Mouse (Mus musculus) NIH3T3 (cell line): ENCODE results near the gene Asprv1.
A peak's percentile ranks its signal among the peaks of the same experiment; 100 is the strongest.

ENCODE experiments used
- DNase-seq: peaks from one replicate; pipeline ENCODE4 v3.0.0-alpha.2; 2012; ENCODE audit warnings: low read depth

Gene Asprv1

DNA sequence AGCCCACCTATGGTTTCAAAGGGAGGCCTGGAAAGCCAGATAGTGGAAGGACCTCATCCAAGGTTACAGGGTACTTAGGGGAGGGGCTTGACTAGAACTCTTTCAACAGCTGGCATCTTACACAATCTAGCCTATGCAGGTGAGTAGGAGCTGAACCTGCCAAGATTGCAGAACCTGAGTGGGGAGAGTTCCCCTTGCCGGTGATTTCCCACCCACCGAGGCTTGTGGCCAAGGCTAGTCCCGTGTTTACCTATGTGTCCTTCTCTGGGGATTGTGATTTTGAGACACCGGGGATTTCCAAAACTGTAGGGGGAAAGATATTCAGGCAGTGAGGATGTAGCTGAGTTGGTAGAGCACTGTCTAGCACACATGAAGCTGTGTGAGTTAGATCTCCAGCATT lies 12.7 kb upstream of the Asprv1 start:
- DNase-seq = no peak

DNA sequence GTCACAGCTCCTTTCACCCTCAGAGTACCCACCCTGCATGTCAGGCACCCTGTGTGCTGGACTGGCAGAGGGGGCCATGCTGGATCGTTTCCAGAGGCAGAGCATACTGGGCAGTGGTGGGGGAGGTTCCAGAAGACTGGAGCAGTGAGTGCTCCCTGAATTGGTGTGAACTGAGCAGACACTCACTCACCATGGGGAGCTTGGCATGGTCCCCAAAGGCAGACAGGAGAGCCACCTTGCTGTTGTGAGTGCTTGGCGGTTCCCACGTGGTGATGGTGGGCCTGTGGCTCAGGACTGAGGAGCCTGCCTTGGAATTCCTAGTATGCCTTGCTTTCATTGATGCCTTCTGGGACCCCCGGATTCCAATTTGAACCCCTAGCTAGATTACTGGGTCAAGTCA lies 4.8 kb upstream of the Asprv1 start:
- DNase-seq = no peak

DNA sequence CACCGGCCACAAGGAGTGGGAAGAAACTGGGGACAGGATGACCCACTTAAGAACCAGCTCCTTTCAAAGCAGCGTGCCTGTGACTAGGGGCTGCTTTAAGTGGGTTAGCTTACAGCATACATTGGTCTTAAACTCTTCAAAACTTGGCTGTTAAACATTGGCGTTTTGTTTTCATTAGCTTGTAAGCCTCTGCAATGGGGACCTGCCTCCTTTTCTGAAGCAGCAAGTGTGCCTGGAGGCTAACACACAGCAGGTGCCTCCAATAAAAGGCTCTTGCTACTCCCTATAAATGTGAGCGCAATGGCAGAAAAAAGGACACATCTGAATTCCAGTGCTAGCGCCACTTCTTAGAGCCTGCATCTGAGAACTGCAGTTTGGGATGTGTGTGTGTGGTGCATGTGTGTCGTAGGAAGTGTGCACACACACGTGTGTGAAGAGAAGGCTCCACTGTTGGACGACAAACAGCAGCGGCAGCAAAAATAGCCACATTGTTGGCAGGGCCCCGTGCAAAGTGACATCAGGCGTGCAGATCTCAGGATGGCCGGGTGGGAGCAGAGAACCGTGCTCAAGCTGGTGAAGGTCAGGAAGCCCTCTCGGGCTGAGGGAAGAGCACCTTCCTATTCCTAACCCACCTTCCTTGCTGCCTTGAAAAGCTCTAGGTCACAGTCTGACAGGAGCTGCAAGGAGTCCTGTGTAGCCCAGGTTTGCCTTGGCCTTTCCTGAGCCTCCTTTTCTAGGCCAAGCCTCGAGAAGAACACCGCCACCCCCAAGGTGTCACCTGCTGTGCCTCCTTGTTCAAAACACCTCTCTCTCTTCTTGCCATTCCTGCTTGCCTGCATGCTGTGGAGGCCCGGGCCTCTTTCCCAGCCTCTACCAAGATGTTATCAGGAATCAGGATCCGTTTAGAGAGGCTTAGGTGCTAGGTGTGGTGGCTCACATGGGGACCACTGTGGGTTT lies 3.6 kb upstream of the Asprv1 start:
- DNase-seq = no peak

DNA sequence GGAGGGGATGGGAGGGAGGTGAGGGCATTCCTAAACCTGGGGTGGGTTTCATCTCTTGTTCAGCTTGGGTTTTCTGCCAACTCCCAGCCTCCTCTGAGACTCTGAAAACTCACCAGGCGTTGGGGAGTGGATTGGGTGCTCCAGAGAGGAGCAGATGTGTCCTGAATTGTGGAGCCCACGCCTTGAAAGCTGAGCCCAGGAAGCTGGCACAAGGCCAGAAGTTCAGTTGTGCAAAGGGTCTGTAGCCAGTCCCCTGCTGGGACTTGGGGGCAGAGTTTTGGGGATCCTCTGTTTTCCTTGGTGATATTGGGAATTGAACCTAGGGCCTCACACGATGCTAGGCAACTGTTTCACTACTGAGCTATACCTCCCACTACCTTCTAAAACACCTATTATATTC lies 2.2 kb downstream of the Asprv1 start:
- DNase-seq = no peak

DNA sequence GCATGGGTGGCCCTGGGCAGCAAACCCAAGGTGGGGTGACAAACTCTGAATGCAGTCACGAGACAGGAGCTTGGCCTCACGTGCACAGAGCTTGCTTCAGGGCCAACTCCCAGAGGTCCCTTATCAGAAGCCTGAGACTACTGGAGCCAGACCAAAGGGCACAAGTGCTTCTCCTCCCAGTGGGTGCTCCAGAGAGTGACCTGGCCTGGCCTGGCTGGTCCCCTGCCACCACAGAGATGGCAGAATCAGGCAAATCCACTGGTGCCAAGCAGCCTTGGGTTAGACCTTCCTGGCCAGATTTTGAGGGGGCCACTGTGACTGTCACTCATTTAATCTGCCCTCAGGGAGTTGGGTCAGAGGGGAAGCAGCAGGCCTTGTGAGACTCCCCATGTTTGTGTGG lies 8.5 kb downstream of the Asprv1 start:
- DNase-seq = no peak

DNA sequence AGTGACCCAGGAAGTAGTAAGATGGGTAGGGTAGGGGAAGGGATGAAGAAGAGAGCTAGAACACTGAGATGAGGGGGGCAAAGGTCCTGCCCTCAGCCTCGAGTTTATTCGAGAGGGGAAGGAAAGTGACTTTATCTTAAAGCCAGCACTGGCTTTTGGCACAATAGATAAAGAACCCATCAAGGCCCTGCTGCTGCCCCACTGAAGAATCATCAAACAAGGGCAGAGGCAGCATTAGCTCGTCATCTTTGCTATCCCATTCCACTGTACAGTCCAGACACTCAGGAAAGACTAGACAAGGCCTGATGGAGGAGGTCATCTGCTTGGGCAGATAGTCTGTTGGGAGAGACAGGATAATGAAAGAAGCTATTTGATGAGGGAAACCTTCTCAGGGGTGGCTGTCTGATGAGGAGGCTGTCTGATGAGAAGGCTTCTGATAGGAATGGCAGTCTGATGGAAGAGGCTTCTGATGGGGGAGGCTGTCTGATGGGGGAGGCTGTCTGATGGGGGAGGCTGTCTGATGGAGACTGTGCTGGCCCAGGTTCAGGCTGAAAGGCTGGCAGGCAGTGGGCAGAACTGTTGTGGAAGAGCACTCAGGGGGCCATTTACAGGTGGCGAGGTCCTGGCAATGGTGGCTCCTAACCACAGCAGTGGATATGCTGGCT lies 9.3 kb downstream of the Asprv1 start:
- peak; percentile 23 for DNase-seq

DNA sequence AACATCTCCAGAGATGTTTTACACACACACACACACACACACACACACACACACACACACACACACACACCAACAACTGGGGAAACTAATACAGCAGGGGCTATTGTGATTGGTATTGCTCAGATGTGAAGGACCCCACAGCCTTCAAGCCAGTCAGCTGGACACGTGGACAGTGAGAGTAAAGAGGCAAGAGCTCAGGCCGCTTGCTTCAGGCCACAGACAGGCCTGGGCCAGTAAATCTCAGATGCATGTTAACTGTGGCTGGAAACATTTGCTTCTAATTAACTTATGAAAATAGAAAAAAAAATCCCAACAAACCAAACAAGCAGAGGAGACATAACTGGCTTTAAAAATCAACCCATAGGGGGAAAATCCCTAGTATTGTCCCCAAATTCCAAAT lies 9.9 kb downstream of the Asprv1 start:
- DNase-seq = peak; percentile 73

DNA sequence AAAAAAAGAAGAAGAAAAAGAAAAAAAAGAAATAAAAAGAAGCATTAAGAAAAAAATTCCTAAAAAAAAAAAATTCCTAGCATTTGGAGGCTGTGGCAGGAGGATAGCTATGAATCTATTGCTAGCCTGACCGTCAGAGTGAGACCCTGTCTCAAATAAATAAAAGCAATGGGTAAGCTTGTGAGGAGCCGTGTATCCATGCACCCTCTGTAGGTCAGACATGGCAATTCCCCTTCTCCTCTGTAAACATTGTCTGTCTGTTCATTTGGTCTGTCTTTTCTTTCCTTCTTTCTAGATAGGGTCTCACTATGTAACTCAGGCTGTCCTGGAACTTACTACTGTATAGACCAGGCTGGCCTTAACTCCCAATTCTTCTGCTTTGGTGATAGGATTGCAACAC lies 10.5 kb downstream of the Asprv1 start:
- peak; percentile 63 for DNase-seq

GRCm38 (mm10) chr6:86639180-86640160 lies 11.5 kb downstream of the Asprv1 start:
- no peak for DNase-seq

DNA sequence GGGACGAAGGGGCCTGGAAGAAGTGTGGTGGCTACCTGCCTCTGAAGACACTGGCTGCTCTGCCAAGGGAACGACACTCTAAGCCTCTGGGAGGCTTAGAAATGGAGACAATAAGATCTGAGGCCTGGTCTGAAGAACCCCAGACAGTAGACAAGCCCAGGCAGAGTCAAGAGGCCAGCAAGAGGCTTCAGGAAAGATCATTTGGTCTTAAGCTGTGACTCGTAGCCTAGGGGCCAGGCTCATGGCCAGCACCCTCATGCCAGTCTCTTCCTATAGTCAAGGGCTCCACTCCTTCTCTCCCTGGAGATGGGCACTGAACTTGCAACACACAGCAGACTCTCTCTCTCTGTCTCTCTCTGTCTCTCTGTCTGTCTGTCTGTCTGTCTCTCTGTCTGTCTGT lies 12.2 kb downstream of the Asprv1 start:
- DNase-seq = peak; percentile 34

- DNase-seq = peak; percentile 52
These were observed 12.8 kb downstream of the Asprv1 start for GRCm38 (mm10) chr6:86640776-86641175.

DNA sequence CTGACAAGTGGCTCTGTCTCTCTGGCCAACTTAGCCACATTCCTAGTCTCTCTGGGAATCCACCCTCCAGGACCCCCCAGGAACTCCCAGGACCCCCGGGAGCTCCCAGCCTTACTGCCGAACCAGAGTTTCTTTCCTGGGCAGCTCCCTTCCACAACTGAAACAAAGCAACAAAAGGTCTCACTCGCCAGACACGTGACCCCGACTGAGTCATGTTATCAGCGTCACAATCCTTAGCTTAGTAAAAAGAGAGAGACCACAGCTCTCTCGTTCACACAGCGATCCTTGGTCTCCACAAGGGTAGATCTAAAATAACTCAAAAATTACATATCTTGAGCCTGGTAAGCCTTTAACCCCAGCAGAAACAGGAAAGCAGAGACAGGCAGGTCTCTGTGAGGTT lies 13.8 kb downstream of the Asprv1 start:
- peak; percentile 43 for DNase-seq

DNA sequence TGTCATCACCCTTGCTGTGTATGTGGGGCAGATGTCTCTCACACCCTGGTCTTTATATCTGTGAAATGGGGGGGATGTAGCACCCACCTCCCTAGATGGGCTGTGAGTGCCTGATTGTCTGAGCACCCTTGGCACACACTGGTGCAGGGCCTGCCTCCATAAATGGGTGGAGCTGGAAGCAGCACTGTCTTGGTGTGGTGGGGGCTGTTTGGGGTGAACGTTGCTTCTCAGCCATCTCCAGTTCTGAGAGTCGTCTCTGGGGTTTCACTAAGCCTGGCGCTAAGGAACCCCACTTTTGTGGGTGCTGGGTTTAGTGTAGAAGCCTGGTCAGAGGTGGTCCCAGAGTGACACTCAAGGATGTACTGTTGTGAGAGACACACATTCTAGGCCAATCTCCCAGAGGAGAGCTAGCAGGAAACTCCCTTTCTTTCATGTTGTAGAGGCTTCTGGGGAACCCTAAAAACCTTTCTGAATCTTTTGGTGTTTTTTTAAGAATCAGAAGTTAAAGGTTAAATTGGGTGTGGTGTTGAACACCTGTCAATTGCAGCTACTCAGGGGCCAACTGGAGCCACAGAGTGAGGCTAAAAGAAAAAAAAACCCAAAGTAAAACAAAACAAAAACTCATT lies 16.9 kb downstream of the Asprv1 start:
- DNase-seq = no peak

DNA sequence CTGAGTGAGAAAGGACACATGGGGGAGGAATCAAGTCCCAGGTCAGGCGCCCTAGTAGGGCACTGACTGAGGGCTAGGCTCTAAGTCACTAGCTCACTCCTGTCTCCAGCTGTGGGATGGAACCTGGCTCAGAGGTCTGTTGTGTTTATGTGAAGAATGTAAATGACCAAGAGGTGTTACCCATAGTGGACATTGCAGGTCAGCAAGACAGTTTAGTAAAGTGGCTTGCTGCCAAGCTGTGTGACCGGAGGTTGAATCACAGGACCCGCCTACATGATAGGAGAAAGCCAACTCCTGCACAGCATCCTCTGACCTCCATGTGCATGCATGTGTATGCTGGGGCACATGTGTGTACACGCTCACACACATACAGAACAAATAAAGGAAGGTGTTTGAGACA lies 17.6 kb downstream of the Asprv1 start:
- peak; percentile 39 for DNase-seq

DNA sequence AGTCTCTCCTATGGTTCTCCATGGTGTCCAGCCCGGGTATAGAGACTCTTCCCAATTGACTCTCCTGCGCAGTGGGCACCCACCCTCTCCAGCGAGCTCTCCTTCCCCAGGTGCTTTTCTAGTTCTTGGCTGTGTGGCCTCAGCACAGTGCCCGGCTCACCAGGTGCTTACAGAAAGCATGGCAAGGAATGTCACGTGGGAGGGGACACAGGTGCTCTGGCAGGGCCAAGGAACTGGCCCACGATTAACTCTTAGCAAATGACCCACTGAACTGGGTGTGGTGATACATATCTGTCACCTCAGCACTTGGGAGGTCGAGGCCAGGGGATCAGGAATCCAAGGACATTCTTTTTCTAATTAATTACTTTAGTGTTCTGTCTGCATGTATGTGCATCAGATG lies 18.2 kb downstream of the Asprv1 start:
- no peak for DNase-seq

DNA sequence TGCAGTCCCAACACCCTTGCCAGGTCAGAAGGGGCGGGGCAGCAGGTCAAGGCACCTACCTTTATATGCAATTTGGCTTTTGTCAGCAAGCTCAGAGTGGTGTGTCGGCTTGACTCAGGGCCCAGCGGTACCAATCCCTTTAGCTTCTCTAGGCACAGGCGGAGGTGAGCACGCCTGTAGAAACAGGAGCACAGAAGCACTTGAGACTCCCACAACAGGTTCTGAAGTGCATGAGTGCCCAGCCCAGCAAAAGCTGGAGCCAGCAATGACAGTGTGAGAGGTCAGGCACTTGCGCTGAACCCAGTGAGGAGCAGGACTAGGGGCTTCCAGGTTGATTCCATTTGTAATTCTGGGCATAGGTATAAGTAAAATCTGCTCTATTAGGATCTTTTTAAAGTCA lies 25.1 kb downstream of the Asprv1 start:
- no peak for DNase-seq

DNA sequence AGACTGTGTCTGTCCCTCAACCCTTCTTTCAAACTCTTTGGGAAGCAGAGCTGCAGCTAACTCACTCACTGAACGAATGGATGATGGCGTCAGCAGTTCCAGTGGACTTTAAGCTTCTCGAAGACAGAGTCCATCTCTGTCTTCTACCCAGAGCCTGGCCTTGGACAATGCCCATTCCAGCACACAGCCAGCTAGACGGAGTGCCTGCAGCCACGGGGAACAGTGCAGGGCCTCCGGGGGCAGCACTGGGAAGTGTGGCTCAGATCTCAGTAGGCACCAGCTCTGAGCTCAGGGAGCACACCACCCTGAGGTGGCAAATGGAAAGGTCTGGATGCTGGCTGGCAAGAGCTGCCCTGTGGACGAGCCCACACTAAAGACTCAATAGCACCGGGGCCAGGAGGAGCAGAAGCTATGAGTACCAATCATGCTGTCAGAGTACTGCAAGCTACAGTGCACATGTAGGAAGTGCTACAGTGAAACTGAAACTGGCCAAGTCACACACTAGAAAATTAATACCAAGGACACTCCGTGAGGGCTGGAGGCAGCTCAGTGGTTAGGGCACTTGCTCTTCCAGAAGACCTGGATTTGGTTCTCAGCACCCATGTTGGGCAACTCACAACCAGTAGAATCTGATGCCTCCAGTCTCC lies 26.4 kb downstream of the Asprv1 start:
- DNase-seq = no peak

- no peak for DNase-seq
These were observed 30.5 kb downstream of the Asprv1 start for GRCm38 (mm10) chr6:86658501-86658900.

GRCm38 (mm10) chr6:86660161-86660877 lies 32.4 kb downstream of the Asprv1 start:
- DNase-seq = no peak

- DNase-seq = no peak
These were observed 37.1 kb downstream of the Asprv1 start for GRCm38 (mm10) chr6:86665076-86665475.
